Mouse (Mus musculus): ENCODE measurements around the gene AY074887. TPM values are rescaled to one million over a fixed set of nuclear protein-coding genes. Genes with fewer than 3 reads are reported as not detected.

The AY074887 gene
- total RNA-seq (2023): not detected

GRCm38 (mm10) chr9:54950575-54951321 lies at the start of gene AY074887, which contains the start of gene Psma4:
Gene AY074887, minus strand, starts transcription at chr9:54950998.
Gene Psma4, plus strand, starts transcription at chr9:54950790.

GRCm38 (mm10) chr9:54980674-54981073 lies 29.9 kb upstream of the AY074887 start, which contains the start of gene Chrna5:
Gene Chrna5, plus strand, starts transcription at chr9:54980880.

GRCm38 (mm10) chr9:54917010-54917677 lies 33.7 kb downstream of the AY074887 start, which contains the start of gene Hykk:
Gene Hykk, plus strand, starts transcription at chr9:54917283.

Other genes with a start within 250 kb of the AY074887 start
- gene Wdr61, start 216.5 kb downstream of the AY074887 start, total RNA-seq (2023): 10 to 100 TPM; 49.5 to 50.9 TPM
- not detected for gene Crabp1, start 186.2 kb downstream of the AY074887 start, total RNA-seq (2023)
- 10 to 100 TPM; 41.5 to 48.4 TPM for gene Ireb2, start 87.2 kb downstream of the AY074887 start, total RNA-seq (2023)
- gene Hykk, start 33.7 kb downstream of the AY074887 start, total RNA-seq (2023): 1 to 10 TPM in 1 of 2 experiments, under 1 TPM in 1; 0.80 to 1.2 TPM
- 100 to 1,000 TPM; 109 to 110 TPM for gene Psma4, start 208 bp downstream of the AY074887 start, total RNA-seq (2023)
- not detected for gene Chrna5, start 29.9 kb upstream of the AY074887 start, total RNA-seq (2023)
- not detected for gene Chrna3, start 75.6 kb upstream of the AY074887 start, total RNA-seq (2023)
- gene Chrnb4, start 97.8 kb upstream of the AY074887 start, total RNA-seq (2023): not detected
- 10 to 100 TPM; 30.8 to 32.0 TPM for gene Ube2q2, start 197.9 kb upstream of the AY074887 start, total RNA-seq (2023)